Mouse (Mus musculus) adipose tissue, adult 10 weeks (tissue): ENCODE measurements around the gene Rpl36-ps4. TPM values are rescaled to one million over a fixed set of nuclear protein-coding genes. Genes with fewer than 3 reads are reported as not detected.

ENCODE experiments used
- polyA plus RNA-seq: library from polyadenylated mRNA; stranded (reverse); fragments of 350-450 nt; fragmentation: Illumina TruSeq; extraction: RNeasy Lipid Tissue Mini Kit (QIAGEN cat#74804); gene quantifications from one replicate; pipeline ENCODE4 v1.2.3, GENCODE M21; 2014; ENCODE audit warnings: low read depth, low replicate concordance

The Rpl36-ps4 gene
- polyA plus RNA-seq = not detected

DNA sequence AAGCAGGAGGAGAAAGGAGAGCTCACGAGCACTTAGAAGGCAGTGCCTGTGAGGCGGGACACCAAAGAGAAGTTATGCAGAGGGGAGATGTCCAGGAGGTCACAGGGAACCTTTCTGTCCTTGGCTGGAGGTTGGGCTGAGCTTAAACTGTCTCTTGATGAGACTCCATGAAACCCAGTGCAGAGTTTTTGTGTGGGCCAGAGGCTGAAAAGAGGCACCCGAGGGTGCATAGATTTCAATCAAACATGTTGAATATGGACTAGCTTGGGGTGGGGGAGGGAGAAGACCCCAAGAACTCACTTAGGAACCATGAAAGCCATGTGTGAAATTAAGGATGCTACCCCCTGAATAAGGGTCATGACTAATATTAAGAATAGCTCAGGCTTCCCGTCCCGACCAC lies at the start of gene Rpl36-ps4:
Gene Rpl36-ps4, plus strand, starts transcription at position 301 of the 400 bp plus-strand sequence.

Other genes with a start within 250 kb of the Rpl36-ps4 start
- 15.0 TPM for gene Msh2, start 248.6 kb upstream of the Rpl36-ps4 start, polyA plus RNA-seq
- 0.20 TPM for gene Kcnk12, start 123.0 kb upstream of the Rpl36-ps4 start, polyA plus RNA-seq
- gene Msh6, start 54.1 kb downstream of the Rpl36-ps4 start, polyA plus RNA-seq = 10.0 TPM
- 35.9 TPM for gene Fbxo11, start 144.3 kb downstream of the Rpl36-ps4 start, polyA plus RNA-seq